Mouse (Mus musculus) bone marrow, adult 2 months (tissue): Measurements from ENCODE around the gene Trpm4. TPM values are rescaled to one million over a fixed set of nuclear protein-coding genes. Genes with fewer than 3 reads are reported as not detected.
"Not testable (repeated sequence)": the region's sequence is repeated elsewhere in the genome, so short reads cannot be mapped to it uniquely, and the experiment has no call there.

Experiments used
- H3K27ac ChIP-seq: fragments of 200-500 bp; 2 replicates; pipeline ENCODE4 v1.5.1; 2012; ENCODE audit warnings: low read depth, mild to moderate bottlenecking, control low read depth, inconsistent platforms, low read length; ENCODE audit not compliant: control insufficient read depth, poor library complexity, insufficient read depth
- H3K4me1 ChIP-seq: fragments of 200-500 bp; 2 replicates; pipeline ENCODE4 v1.6.1; 2011; ENCODE audit warnings: low read length; ENCODE audit not compliant: control insufficient read depth, insufficient read depth
- H3K4me3 ChIP-seq: fragments of 200-500 bp; replicated peaks from 2 replicates; pipeline ENCODE3; 2011; ENCODE audit warnings: mild to moderate bottlenecking, low read depth, low read length, control low read depth; ENCODE audit not compliant: control insufficient read depth
- CTCF ChIP-seq: fragments of 200-500 bp; IDR thresholded peaks from 2 replicates; pipeline ENCODE4 v1.5.1; 2011; ENCODE audit warnings: low read length, control low read depth; ENCODE audit not compliant: control insufficient read depth, insufficient read depth
- POLR2A ChIP-seq: fragments of 200-500 bp; IDR thresholded peaks from 2 replicates; pipeline ENCODE4 v1.6.1; 2011; ENCODE audit warnings: low read depth, mild to moderate bottlenecking, control low read depth, low read length, borderline replicate concordance; ENCODE audit not compliant: control insufficient read depth
- WGBS: fragments of 180-500 bp; shearing (Covaris S2); methylation state at CpG from one replicate; pipeline ENCODE4 v1.1.7; 2018; 5-methylcytosine and 5-hydroxymethylcytosine counted together
- polyA plus RNA-seq: library from polyadenylated mRNA; stranded (reverse); fragments of >200 nt; gene quantifications from 2 replicates; pipeline ENCODE4 v1.2.4, GENCODE M21; 2011; ENCODE audit warnings: low replicate concordance; ENCODE audit not compliant: missing spikeins, insufficient read depth, insufficient read length

The Trpm4 gene
- polyA plus RNA-seq, 1 experiment, result 3.9 TPM

DNA sequence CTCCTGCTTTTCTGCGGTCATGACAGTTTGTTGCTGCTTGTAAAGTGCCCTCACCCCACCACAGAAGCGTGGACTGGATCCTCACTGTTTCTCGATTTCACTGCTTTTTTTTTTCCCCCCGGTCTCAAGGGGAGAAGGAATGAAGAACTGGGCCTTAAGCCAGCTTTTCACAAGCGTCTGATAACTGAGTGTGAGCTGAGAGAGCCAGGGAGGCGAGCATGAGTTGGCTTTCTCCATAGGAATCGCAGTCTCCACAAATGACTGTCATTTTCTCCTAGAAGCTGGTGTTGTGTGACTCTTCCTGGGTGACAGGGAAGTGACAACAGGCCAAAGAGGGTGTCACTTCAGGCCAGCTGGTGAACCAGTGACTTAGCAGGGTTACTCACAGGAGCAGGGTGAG lies 71.3 kb downstream of the Trpm4 start:
- no peak overlapping the region for H3K4me3 ChIP-seq
- 53% methylated on average over 7 of the region's 7 CpGs for WGBS
- TF ChIP-seq POLR2A (no peak), CTCF (no peak)

DNA sequence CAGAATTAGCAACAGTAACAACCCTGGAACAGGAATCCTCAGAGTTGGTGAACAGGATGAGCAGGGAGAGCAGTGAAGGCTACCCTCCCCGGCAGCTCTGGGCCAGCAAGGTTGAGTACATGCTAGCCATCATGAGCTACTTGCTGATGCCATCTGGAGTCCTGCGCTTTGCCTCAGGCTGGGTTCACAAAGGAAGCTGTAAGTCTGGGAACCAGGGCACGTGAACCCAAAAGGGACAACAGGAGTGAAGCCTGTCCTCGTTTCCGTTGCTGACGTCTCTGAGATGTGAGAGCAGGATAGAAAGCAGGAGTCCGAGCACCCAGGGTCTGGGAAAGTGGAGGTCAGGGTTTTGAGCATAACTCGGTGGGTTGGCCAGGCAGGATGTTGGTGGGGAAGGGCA lies 74.3 kb downstream of the Trpm4 start:
- WGBS, result 81% methylated on average over 8 of the region's 8 CpGs
- Histone ChIP-seq H3K4me1 (no peaks in the 10 kb centered on the region), H3K27ac (no peak overlapping the region), H3K4me3 (no peak overlapping the region)
- no peak for TF ChIP-seq CTCF
- no peak for TF ChIP-seq POLR2A

More for the DNA sequence above, 71.3 kb downstream of the Trpm4 start:
- Histone ChIP-seq H3K27ac (no peak overlapping the region), H3K4me1 (no peaks in the 10 kb centered on the region)

DNA sequence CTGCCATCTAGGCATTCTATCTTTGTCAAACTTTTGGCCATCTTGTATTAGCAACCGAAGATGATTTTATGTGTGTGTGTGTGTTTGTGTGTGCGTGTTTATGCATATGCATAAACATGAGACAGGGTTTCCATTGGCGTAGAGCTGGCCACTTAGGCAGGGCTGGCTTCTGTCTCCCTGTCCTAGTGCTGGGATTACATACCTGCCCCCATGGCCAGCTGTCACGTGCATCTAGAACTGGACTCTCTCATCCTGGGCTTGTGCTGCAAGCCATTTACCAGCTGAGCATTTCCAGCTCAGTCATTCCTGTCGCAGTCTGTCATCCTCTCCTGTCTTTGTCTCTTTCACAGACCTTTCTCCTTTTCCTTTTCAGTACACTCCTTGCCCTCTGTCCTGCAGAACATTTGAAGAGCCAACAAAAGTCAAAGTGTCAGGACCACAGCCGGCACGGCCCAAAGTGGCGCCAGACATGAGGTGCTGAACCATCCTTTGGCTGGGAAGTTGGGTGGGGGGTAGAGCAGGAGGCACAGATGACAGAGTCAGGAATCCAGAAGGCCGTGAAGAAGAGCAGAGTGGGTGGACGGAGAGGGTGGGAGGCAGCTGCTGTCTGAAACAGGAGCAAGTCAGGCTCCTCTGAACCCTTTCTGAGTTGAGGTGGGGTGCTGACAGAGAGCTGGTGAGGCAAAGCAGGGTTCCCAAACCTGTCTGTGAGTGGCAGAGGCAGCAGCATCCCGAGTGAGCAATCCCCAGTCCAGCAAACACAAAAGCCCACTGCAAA lies 76.3 kb downstream of the Trpm4 start:
- WGBS, result 66% methylated on average over 11 of the region's 11 CpGs
- no peaks in the 10 kb centered on the region for H3K4me1 ChIP-seq
- H3K4me3 ChIP-seq, result no peak overlapping the region
- H3K27ac ChIP-seq, result no peak overlapping the region
- TF ChIP-seq POLR2A (no peak), CTCF (no peak)

DNA sequence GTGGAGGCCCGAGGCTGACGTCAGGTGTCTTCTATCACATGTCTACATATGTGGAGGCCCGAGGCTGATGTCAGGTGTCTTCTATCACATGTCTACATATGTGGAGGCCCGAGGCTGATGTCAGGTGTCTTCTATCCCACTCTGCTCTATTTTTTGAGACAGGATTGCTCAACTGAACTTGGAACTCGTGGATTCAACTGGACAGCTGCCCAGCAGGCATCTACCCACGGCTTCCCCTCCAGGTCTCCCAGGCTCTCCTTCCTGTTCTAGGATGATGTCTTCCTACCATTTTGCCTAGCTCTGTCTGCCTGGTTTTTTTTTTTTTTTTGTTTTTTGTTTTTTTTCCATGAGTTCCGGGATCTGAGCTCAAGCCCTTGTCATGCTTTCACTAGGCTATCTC lies 77.8 kb downstream of the Trpm4 start:
- WGBS, result 49% methylated on average over 5 of the region's 7 CpGs
- not testable (repeated sequence) for H3K4me3 ChIP-seq, H3K4me1 ChIP-seq, H3K27ac ChIP-seq

DNA sequence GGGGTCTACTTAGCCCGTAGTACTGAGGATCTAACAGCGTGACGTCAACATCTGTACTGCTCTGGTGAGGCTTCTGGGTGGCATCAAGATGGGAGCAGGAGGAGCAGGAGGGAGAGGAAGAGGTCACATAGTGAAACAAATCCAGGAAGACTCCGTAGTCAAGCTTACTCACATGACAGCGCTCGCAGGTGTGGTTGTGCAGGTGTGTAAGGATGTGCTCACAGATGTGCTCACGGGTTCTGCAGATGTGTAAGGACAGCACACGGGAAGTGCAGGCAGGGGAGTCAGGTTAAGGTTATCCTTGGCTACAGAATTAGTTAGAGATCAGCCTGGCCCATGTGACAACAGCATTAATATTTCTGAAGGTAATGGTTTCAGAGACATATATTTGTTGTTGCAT lies 79.8 kb downstream of the Trpm4 start:
- TF ChIP-seq CTCF (no peak), POLR2A (no peak)
- H3K4me1 ChIP-seq, result no peaks in the 10 kb centered on the region
- H3K4me3 ChIP-seq, result no peak overlapping the region
- no peak overlapping the region for H3K27ac ChIP-seq
- WGBS, result 89% methylated on average over 8 of the region's 8 CpGs

Other genes starting within 250 kb of the Trpm4 start
- 10.6 and 16.0 TPM in 2 replicates for gene Rcn3, start 241.6 kb downstream of the Trpm4 start, polyA plus RNA-seq
- gene Fcgrt, start 229.9 kb downstream of the Trpm4 start, polyA plus RNA-seq, result 13.9 and 19.1 TPM in 2 replicates
- gene Rps11, start 209.3 kb downstream of the Trpm4 start, polyA plus RNA-seq, result 982 and 1,240 TPM in 2 replicates
- 2,527 and 4,441 TPM in 2 replicates for gene Rpl13a, start 205.0 kb downstream of the Trpm4 start, polyA plus RNA-seq
- gene Gm45713, start 197.5 kb downstream of the Trpm4 start, polyA plus RNA-seq, result not detected in 2 replicates
- 32.5 and 85.0 TPM in 2 replicates for gene Flt3l, start 197.3 kb downstream of the Trpm4 start, polyA plus RNA-seq
- gene Pih1d1, start 179.5 kb downstream of the Trpm4 start, polyA plus RNA-seq, result 39.2 and 92.4 TPM in 2 replicates
- 49.6 and 113 TPM in 2 replicates for gene Aldh16a1, start 179.2 kb downstream of the Trpm4 start, polyA plus RNA-seq
- 1.3 TPM in 1 of 2 replicates, not detected in the other for gene Slc17a7, start 169.8 kb downstream of the Trpm4 start, polyA plus RNA-seq
- 1.2 TPM in 1 of 2 replicates, not detected in the other for gene Gfy, start 154.2 kb downstream of the Trpm4 start, polyA plus RNA-seq
- not detected in 2 replicates for gene Pth2, start 152.8 kb downstream of the Trpm4 start, polyA plus RNA-seq
- not detected in 2 replicates for gene Ccdc155, start 128.9 kb downstream of the Trpm4 start, polyA plus RNA-seq
- 1.5 TPM in 1 of 2 replicates, not detected in the other for gene Dkkl1, start 121.6 kb downstream of the Trpm4 start, polyA plus RNA-seq
- 5.0 and 10.9 TPM in 2 replicates for gene Tead2, start 118.0 kb downstream of the Trpm4 start, polyA plus RNA-seq
- gene Cd37, start 94.7 kb downstream of the Trpm4 start, polyA plus RNA-seq, result 214 and 405 TPM in 2 replicates
- not detected in 2 replicates for gene Slc6a16, start 92.7 kb downstream of the Trpm4 start, polyA plus RNA-seq
- gene Slc6a21, start 56.3 kb downstream of the Trpm4 start, polyA plus RNA-seq, result not detected in 2 replicates
- 1.5 and 1.7 TPM in 2 replicates for gene Hrc, start 1.5 kb upstream of the Trpm4 start, polyA plus RNA-seq
- not detected in 2 replicates for gene Ppfia3, start 33.2 kb upstream of the Trpm4 start, polyA plus RNA-seq
- gene Lin7b, start 36.8 kb upstream of the Trpm4 start, polyA plus RNA-seq, result not detected in 2 replicates
- gene Snrnp70, start 62.0 kb upstream of the Trpm4 start, polyA plus RNA-seq, result 753 and 781 TPM in 2 replicates
- gene Kcna7, start 71.9 kb upstream of the Trpm4 start, polyA plus RNA-seq, result not detected in 2 replicates
- gene Ntf5, start 79.9 kb upstream of the Trpm4 start, polyA plus RNA-seq, result 1.8 TPM in 1 of 2 replicates, not detected in the other
- not detected in 2 replicates for gene Lhb, start 87.0 kb upstream of the Trpm4 start, polyA plus RNA-seq
- 11.3 and 17.4 TPM in 2 replicates for gene Gys1, start 101.1 kb upstream of the Trpm4 start, polyA plus RNA-seq
- 61.4 and 66.3 TPM in 2 replicates for gene Ruvbl2, start 104.3 kb upstream of the Trpm4 start, polyA plus RNA-seq
- 2,067 and 2,131 TPM in 2 replicates for gene Ftl1, start 126.1 kb upstream of the Trpm4 start, polyA plus RNA-seq
- gene Bax, start 133.1 kb upstream of the Trpm4 start, polyA plus RNA-seq, result 71.8 and 143 TPM in 2 replicates
- gene Tulp2, start 148.1 kb upstream of the Trpm4 start, polyA plus RNA-seq, result 1.3 TPM in 1 of 2 replicates, not detected in the other
- gene Gm45808, start 153.0 kb upstream of the Trpm4 start, polyA plus RNA-seq, result not detected in 2 replicates
- gene Dhdh, start 155.0 kb upstream of the Trpm4 start, polyA plus RNA-seq, result 2.7 and 4.8 TPM in 2 replicates
- gene Nucb1, start 176.6 kb upstream of the Trpm4 start, polyA plus RNA-seq, result 69.3 and 71.9 TPM in 2 replicates
- 356 and 801 TPM in 2 replicates for gene Ppp1r15a, start 192.5 kb upstream of the Trpm4 start, polyA plus RNA-seq
- gene Plekha4, start 192.6 kb upstream of the Trpm4 start, polyA plus RNA-seq, result 2.1 and 8.9 TPM in 2 replicates
- gene Hsd17b14, start 221.1 kb upstream of the Trpm4 start, polyA plus RNA-seq, result 5.7 TPM in 1 of 2 replicates, not detected in the other
- gene Bcat2, start 236.4 kb upstream of the Trpm4 start, polyA plus RNA-seq, result 35.7 and 58.4 TPM in 2 replicates